Mouse (Mus musculus) liver, adult 2 months (tissue): ENCODE data around the gene Gm21885.

Experiments
- CTCF ChIP-seq: fragments of 200-500 bp; IDR thresholded peaks from 2 replicates; pipeline ENCODE4 v1.5.1; 2011; ENCODE audit warnings: low read depth, low read length, control low read depth
- POLR2A ChIP-seq: fragments of 200-500 bp; IDR thresholded peaks from 2 replicates; pipeline ENCODE4 v1.6.1; 2011; ENCODE audit warnings: low read length, control low read depth; ENCODE audit not compliant: insufficient read depth; ENCODE audit errors: extremely low read depth

- TF ChIP-seq CTCF (no peak), POLR2A (no peak)
Measured at GRCm38 (mm10) chr11:94245955-94246788, 35.5 kb upstream of the Gm21885 start, which contains the start of gene Wfikkn2.
